Mouse (Mus musculus) neural tube, embryonic 10.5 days (tissue): ENCODE measurements around the gene Cenpa.

Source experiments
- DNase-seq: peaks from one replicate; pipeline ENCODE4 v3.0.0-alpha.2; 2017; ENCODE audit warnings: low spot score; ENCODE audit errors: extremely low spot score

The Cenpa gene

DNA sequence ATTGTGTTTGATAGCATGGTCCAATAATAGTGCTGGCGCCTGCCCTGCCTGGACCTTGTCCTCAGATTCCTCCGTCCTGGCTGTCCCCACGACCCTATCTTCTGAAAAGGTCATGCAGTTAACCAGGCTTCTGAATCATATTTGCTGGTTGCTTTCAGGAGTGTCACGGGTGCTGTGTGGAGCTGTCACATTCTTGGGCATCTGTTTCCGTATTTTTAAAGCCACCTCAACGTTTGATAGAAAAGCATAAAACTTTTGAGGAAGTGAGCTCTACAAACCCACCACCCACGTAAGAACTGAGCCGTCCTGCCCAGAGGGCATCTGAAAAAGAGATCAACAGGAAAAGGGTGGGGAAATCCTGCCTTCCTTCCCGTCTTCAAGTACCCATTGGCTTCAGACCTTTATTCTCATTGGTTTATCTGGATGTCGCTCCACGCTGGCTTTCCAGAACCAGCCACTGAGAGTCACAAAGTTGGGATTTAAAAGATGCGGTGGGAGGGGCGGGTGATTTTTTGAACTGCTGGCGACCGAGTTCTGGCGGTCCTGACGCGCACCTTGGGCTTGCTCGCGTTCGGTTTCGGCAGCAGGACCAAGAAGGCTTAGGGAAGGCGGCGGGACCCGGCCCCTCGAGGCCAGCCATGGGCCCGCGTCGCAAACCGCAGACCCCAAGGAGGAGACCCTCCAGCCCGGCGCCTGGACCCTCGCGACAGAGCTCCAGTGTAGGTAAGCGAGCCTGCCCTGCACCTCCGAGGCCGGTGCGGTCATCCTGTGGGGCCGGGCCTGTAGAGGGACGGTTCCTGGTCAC lies at the start of gene Cenpa:
Cenpa (plus strand) TSS at position 387 of the 805 bp plus-strand sequence.
- peak; percentile 84 for DNase-seq

DNA sequence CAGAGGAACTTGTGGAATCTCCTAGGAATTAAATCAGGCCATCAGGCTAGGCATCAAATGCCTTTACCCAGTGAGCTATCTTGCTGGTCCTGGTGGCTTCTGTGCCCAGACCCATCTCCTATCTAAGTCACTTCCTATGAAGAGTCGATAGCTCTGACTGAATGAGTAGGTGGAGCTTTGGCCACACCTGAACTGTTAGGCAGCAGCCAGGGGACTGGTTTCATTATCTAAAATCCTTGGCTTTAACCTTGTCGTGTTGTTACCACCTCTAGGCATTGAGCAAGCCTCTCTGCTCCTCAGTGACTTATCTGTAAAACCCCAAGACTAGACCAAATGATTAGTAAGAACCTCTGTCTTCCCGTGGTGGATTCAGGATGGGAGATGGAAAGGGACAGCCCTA lies 49.2 kb upstream of the Cenpa start:
- no peak for DNase-seq

DNA sequence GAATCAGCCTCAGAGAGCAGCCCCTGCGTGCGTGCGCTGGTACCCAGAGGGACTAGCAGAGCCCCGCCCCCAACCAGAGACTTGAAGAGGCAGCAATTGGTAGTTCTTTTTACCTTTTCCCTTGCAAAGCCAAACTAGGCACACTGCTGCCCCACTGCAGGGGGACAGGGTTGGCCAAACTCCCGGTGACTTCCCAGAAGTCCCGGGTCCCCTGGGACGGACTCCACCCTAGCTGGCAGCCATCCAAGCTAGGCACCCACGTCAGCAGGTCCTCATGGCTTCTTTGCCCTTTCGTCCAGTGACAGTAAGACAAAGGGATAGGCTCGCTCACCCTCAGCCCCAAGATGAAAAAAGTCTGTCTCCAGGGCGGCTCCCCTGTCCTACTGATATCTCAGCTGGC lies 48.7 kb upstream of the Cenpa start:
- DNase-seq, result no peak

DNA sequence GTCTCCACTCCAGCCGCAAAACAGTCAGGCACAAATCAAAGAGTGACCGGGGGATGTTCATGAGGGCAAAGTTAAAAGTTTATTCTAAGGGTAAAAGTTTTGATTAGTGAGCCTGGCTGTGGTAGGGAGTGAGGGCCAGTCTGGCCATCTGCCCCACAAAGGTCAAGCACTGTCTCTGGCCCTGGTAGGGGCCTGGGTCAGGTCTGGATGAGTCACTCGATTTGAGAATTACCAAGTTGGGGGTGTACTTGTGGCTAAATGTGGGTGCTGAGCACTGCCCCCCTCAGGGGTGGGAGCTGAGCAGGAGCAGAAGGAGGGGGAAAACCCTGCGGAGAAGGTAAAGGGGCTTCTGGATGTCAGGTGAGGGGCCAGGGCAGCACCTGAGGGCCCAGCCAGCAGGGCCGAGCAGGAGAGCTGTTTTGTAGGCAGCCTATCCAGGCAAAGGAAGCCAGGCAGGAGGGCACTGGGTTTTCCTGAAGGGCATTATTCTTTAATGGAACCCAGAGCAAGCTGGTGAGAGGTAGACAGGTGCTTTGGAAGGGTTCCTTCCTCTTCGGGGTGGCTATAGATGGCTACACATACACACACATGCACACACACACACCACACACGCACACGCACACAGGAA lies 48.1 kb upstream of the Cenpa start:
- DNase-seq, result no peak

DNA sequence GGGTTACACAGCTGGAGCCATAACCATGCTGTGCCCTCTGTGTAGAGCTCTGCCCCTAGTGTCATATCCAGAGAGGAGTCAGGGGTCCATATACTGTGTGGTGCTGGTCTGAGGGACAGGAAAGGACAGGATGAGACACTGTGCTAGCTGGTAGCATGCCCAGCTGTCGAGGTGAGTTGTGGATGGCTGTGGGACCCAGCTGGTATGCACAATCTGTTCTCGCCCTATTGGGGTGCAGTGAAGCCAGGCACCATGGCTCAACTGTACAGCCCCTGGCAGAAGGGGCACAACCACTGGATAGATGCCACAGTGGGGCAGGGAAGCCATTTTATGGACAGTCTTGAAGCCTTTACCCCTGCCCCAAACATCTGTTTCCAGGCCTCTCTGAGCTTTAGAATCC lies 47.4 kb upstream of the Cenpa start:
- no peak for DNase-seq

DNA sequence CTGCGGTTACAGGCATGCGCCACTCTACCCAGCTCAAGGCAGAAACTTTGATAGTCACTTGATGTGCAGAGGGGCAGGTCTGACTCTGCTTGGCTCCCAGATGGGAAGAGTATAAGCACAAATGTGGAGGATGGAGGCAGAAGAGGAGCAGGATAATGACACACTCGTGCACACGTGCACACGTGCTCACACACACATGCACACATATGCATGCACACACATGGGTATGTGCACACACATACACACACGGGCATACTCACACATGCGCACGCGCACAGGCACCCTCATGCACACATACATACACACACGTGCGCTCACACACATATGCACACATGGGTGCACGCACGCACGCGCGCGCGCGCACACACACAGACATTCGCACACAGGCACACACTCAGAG lies 46.0 kb upstream of the Cenpa start:
- DNase-seq, result no peak

DNA sequence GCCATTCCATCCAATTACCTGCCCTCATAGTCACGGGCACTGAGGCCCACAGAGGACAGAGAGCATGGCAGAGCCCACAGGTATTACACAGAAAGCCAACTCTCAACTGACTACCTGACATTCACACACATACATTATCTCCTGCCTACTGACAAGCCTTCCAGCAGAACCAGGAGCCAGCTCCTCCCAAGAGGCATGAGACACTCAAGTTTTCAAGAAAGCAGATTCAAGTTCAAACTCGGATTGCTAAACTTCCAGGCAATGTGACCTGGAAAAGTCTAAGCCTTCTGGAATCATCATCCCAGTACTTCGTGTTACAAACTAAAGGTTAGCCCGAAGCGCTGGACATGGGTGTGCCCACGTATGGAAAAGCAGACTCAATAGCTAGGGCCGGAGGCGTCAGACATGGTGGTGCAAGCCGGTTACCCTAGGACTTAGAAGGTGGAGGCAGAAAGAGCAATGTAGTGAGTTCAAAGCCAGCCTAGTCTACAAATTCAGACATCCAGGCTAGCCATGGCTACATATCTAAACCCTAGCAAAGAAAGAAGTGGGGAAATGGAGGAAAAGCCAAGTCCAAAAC lies 45.3 kb upstream of the Cenpa start:
- no peak for DNase-seq

DNA sequence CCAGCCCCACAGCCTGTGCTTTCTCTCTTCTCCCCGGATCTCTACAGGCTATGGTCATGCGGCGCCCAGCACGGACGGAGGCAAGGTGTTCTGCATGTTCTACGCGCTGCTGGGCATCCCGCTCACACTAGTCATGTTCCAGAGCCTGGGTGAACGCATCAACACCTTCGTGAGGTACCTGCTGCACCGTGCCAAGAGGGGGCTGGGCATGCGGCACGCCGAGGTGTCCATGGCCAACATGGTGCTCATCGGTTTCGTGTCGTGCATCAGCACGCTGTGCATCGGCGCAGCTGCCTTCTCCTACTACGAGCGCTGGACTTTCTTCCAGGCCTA lies 44.8 kb upstream of the Cenpa start:
- no peak for DNase-seq

DNA sequence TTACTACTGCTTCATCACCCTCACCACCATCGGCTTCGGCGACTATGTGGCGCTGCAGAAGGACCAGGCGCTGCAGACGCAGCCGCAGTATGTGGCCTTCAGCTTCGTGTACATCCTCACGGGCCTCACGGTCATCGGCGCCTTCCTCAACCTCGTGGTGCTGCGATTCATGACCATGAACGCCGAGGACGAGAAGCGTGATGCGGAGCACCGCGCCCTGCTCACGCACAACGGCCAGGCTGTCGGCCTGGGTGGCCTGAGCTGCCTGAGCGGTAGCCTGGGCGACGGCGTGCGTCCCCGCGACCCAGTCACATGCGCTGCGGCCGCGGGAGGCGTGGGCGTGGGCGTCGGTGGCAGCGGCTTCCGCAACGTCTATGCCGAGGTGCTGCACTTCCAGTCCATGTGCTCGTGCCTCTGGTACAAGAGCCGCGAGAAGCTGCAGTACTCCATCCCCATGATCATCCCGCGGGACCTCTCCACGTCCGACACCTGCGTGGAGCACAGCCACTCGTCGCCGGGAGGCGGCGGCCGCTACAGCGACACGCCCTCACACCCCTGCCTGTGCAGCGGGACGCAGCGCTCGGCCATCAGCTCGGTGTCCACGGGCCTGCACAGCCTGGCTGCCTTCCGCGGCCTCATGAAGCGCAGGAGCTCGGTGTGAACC lies 44.3 kb upstream of the Cenpa start:
- DNase-seq, result peak; percentile 58

DNA sequence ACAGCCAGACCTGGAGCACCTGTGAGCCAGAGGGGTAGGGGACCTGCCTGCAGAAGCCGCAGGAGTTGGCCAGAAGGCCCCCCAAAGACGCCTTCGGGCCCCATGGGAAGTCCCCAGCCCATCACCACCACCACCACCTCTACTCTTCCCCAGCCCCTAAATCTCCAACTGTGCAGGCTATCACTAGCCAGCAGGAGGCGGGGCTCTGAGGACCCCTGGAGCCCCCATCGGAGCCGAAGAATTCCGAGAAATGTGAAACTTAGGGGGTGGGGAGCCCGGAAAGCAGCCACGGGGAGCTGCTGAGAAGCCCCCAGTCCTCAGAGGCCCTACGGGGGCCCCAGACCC lies 43.8 kb upstream of the Cenpa start:
- DNase-seq, result no peak

DNA sequence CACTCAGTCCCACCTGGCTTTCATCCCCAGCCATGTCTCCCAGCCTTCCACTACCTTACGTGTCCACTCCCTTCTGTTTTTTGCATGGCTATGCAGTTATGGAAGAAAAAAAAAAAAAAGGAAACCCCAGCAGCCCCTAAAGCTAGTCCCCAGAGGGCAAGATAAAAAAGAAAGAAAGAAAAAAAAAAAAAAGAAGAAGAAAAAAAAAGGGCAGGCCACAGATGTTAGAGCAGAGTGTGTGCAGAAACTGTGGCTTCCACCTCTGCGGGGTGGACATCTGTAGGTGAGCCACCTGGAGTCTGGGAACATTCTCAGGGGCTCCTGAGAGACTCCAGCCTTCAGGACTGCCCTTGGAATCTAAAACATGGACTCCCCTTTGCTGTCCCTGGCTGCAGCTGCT lies 43.2 kb upstream of the Cenpa start:
- DNase-seq, result no peak

DNA sequence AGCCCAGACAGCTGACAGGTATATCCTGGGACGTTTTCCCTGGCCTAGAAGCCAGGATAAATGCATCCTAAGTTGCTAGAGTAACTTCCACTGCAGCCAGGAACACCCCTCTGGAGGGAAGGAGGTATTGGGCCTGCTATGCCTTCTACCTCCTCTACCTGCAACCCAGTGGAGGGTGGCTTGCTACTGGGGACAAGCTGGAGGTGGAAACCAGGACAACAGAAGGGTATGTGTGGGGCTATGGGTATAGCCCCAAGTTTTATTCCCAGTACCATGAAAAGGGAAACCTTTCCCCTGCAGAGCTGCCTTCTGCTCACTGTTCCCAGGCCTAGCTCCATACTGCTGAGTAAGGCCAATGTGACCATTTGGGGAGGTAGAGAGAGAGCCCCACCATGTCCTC lies 42.3 kb upstream of the Cenpa start:
- no peak for DNase-seq

DNA sequence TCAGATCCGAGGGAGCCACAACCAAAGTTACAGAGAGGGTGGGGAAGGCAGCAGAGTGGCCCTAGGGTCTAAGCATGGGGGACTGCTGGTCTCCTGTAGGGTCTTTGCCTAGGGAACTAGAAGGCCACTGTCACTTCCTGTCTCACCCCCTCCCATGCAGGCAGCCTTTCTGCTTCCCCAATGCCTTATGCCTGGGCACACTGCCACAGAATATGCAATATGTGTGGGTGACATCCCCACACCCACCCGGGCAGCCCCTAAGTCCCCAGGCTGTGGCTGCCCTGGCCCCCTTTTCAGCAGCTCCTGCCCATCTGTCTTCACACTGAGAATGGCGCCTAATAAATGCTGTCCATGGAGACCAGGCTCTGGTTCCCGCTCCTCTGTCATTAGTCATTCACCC lies 41.7 kb upstream of the Cenpa start:
- no peak for DNase-seq

DNA sequence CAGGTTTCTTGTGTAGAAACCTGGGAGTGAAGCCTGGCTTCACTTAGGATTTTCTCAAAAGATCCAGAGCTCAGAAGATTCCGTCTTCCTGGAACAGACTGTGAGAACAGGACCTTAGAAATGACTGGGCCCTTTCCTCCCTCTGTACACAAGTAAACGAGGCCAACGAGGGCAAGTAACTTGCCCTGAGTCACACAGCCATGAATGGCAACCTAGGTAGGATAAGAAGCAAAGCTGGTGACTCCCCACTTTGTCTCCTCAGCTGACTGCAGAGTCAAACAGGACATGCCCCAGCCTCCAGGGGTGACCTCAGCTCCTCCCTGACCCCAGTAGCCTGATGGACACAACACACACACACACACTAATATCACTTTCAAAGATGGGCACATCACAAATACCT lies 41.2 kb upstream of the Cenpa start:
- no peak for DNase-seq

DNA sequence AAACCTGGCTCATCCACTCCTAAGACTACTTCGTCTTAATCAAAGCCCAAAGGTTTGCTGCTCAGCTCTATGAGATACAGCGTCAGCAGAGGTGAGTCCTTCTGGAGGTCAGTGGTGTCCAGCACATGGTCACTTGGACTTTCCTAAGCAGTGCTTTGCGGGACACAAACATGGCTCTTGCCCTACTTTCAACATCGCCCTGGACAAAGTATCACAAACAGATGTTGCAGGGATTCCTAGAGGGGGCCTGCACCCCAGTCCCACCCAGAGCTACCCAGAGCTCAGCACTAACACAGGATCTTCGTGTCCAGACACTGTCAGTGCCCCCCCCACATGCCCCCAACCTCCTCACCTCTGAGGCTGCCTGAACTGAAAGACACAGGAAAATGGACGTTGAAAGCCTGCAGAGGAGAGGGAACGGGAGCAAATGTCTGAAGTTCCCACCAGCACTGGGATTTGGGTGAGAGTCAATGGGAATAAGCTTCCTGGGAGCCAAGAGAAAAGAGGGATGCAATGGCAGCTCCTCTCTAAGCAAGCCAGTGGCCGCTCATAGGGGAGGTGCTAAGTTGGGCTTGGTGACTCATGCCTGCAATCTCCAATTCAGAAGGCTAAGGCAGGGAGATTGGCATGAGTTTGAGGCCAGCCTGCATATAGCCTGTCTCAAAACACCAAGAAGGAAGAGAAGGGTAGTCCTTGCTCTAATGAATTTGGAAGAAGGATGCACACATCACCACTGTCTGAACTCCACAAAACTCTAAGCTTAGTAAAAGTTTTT lies 40.1 kb upstream of the Cenpa start:
- no peak for DNase-seq

DNA sequence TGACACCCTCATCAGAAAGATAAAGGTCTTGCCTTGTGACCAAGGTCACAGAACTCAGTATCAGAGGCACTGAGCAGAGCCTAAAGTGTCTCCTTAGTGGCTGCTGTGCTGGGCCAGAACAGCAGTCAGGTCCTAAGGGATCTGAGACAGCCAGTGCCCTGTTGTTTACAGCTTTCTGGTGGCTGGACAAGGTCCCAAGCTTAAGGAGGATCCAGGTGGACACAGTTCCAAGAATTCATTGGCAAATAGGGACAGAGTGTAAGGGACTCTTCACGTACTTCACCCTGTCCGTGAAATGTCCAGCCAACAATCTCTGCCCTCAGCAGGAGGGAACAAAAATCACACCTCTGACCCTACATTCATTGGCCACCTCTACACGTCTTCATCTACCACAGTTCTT lies 38.1 kb upstream of the Cenpa start:
- DNase-seq, result no peak

DNA sequence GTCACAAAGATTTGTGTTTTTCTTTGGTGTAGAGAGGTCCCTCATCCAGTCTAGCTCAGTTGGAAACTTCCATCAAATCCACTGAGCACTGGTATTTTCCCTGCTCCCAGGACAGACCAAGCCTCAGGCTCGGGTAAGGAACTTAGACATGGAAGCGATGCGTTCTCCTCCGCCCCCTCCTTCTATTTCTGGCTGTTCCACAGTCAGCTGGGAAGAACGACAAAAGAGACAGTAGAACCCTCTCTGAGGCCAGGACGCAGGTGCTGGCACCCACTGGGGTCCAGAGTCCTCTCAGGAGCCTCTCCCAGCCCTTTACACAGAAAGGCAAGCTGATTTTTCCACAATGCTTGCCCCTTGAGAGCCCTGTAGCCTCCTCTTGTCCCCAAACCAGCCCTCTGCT lies 36.2 kb upstream of the Cenpa start:
- DNase-seq, result no peak

DNA sequence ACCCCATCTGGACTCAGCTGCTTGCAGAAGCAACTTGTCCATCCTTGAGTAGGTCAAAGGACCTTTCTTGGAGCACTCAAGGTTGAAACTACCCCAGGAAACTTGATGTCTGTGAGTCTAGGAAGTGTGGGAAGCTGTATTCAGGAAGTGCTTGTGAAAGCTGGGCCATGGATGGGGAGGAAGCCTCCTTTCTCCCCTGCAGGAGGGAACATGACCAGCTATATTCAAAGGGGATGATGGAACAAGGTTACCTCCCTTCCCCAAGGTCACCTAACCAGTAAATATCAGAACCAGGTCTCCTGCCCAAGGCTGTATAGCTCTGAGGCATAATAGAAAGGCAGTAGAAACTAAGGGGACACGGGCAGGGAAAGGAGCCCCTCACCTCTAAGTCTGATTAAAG lies 34.4 kb upstream of the Cenpa start:
- no peak for DNase-seq

DNA sequence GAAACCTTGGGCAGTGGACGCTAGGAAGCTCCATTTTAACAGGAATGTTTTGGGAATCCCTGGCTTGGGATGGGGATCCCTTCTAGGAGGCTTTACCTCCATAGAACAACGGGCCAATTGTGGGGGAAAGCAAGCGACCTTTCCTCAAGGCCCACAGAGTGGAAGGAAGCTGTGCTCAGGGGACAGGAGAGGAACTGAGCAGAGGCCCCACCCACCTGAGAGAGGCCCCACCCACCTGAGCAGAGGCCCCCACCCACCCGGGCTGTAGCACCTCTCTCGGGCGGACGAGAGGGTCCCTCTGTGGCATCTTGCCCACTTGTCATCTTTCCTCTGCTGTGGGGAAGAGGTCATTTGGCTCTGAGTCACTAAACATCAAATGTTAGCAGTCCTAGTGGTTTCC lies 29.6 kb upstream of the Cenpa start:
- DNase-seq, result no peak

DNA sequence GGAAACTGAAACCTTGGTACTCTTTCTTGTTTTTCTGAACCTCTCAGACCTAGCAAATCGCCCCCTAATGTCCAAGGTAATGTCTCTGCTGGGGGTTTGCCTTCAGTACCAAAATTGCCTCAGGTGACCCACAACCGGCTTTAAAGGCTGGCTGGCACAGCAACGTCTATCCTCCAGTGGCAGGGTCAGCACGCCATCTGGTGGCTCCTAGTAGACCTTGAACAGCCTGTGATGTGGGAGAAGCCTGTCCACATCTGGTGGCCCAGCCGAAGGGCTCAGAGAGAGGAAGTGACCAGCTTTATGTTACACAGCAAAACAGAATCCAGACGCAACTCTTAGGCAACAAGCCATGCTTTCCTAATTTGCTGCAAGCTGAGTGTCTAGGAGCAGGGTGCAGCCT lies 28.5 kb upstream of the Cenpa start:
- peak; percentile 77 for DNase-seq

DNA sequence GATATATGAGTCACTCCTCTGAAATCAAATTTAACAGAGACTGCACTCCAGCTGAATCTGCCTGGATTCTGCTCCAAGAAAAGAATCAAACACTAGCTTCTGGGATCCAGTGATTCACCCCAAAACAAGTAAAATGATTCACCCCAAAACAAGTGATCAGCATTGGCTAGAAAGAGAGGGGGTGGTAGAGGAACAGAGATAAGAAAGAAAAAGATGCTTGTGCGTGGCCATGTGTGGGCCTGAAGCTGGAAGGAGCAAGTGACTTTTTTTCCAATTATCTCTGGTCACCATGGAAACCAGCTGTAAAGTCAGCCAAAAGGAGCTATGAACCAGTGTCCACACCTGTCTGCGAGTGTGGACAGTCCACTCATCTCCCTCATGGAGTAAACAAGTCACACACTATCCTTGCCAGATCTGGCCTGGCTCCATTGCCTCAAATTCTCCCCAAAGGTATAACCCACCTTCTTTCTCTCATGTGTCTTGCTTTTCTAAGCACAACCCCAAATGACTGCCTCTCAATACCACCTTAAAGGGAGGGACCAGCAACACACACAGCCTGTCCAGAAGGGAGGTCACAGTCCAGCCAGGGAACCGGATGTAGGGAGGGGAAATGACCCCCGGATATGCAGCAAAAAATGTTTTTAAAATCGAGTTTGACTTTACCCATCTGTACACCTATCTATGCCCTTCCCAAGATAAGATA lies 22.9 kb upstream of the Cenpa start:
- no peak for DNase-seq
